12 mouse cellular contexts compared by ENCODE assay signal in genomic region chr3:104352358-104353060, GRCm38 (mm10).
A peak's percentile ranks its signal among the peaks of the same experiment; 100 is the strongest.
DNase-seq lines count a peak whose midpoint lies in the region; ATAC-seq and TF ChIP-seq lines count a peak whose summit lies in the region.
"Had no signal": no experiment of that assay in that cellular context is flagged by ENCODE, and none has a peak within 500 bp of the region (broad histone marks: within the 10 kb centered on the region; RNA-seq: fewer than 3 reads in every experiment).

No protein-coding gene starts in this region.

- WGBS in forebrain, embryonic 14.5 days: 17% methylated on average over 7 of the region's 7 CpGs
- 21% methylated on average over 7 of the region's 7 CpGs for WGBS in forebrain, embryonic 13.5 days
- WGBS in heart, embryonic 12.5 days: 35% methylated on average over 7 of the region's 7 CpGs
- WGBS in stomach, embryonic 16.5 days: 47% methylated on average over 7 of the region's 7 CpGs

- no peaks in the 10 kb centered on the region for H3K36me3 ChIP-seq in forebrain, embryonic 14.5 days (ENCODE audit: control insufficient read depth, insufficient read depth, low read length)
- H3K36me3 ChIP-seq in forebrain, embryonic 13.5 days (ENCODE audit: poor library complexity, severe bottlenecking): no peaks in the 10 kb centered on the region
- no peaks in the 10 kb centered on the region for H3K36me3 ChIP-seq in heart, embryonic 12.5 days
- H3K36me3 ChIP-seq in stomach, embryonic 16.5 days (ENCODE audit: control insufficient read depth, insufficient read depth, low read length): no peaks in the 10 kb centered on the region
- H3K36me3 ChIP-seq: limb, embryonic 15.5 days had no signal

- ATAC-seq in forebrain, embryonic 14.5 days: no peak
- ATAC-seq in forebrain, embryonic 13.5 days: no peak
- ATAC-seq in heart, embryonic 12.5 days (ENCODE audit: insufficient number of reproducible peaks, low FRiP score): no peak
- no peak for ATAC-seq in stomach, embryonic 16.5 days (ENCODE audit: insufficient read depth, low FRiP score)
- ATAC-seq: inflammation-experienced regulatory T-cells, adult 6 months had no signal

- H3K4me1 ChIP-seq in forebrain, embryonic 14.5 days (ENCODE audit: control insufficient read depth, insufficient read depth, low read length): peaks cover 21% of the 10 kb centered on the region
- H3K4me1 ChIP-seq in forebrain, embryonic 13.5 days: peaks cover 42% of the 10 kb centered on the region
- peaks cover 24% of the 10 kb centered on the region for H3K4me1 ChIP-seq in heart, embryonic 12.5 days (replicated peaks)
- H3K4me1 ChIP-seq in stomach, embryonic 16.5 days (ENCODE audit: control insufficient read depth, insufficient read depth, low read length): peaks cover 18% of the 10 kb centered on the region

- DNase-seq in forebrain, embryonic 14.5 days (ENCODE audit: low spot score): peak; percentile 49
- DNase-seq in ovary, adult 18-20 months (ENCODE audit: low spot score): peak; percentile 13
- no peak for DNase-seq in ovary, postnatal 36 days (ENCODE audit: low spot score)
- no peak for DNase-seq in left cerebral cortex, adult 2 months (ENCODE audit: extremely low spot score in 1 of 2, low spot score in 2 of 2)
- no peak for DNase-seq in frontal cortex, adult 2 months (ENCODE audit: extremely low spot score in 1 of 2, low spot score in 1 of 2)
- DNase-seq: gastrocnemius, postnatal 14 days; lung, postnatal 14 days had no signal

- no peaks in the 10 kb centered on the region for H3K9me3 ChIP-seq in forebrain, embryonic 14.5 days (replicated peaks; ENCODE audit: control insufficient read depth, low read length)
- H3K9me3 ChIP-seq in forebrain, embryonic 13.5 days (replicated peaks): no peaks in the 10 kb centered on the region
- H3K9me3 ChIP-seq in heart, embryonic 12.5 days (replicated peaks): no peaks in the 10 kb centered on the region
- no peaks in the 10 kb centered on the region for H3K9me3 ChIP-seq in stomach, embryonic 16.5 days (replicated peaks; ENCODE audit: control insufficient read depth, low read length)
- H3K9me3 ChIP-seq: limb, embryonic 15.5 days had no signal

- TF ChIP-seq CTCF in left cerebral cortex, adult 2 months (IDR thresholded peaks at IDR 0.05): no peak

- intact Hi-C loops in left cerebral cortex, adult 2 months (cut with DNase I): no loop called here

- no peak overlapping the region for H3K9ac ChIP-seq in forebrain, embryonic 14.5 days (ENCODE audit: low read length)
- H3K9ac ChIP-seq in forebrain, embryonic 13.5 days: no peak overlapping the region
- no peak overlapping the region for H3K9ac ChIP-seq in heart, embryonic 12.5 days
- no peak overlapping the region for H3K9ac ChIP-seq in stomach, embryonic 16.5 days (ENCODE audit: low read length)
- H3K9ac ChIP-seq: limb, embryonic 15.5 days had no signal

- no peak overlapping the region for H3K27ac ChIP-seq in forebrain, embryonic 14.5 days (ENCODE audit: low read depth, low read length)
- no peak overlapping the region for H3K27ac ChIP-seq in forebrain, embryonic 13.5 days
- H3K27ac ChIP-seq in heart, embryonic 12.5 days (ENCODE audit: poor library complexity, severe bottlenecking): peak overlapping the region; percentile 80
- H3K27ac ChIP-seq in stomach, embryonic 16.5 days (ENCODE audit: low read length): peak overlapping the region; percentile 45; the same call in 1 of the 2 replicates
- H3K27ac ChIP-seq in left cerebral cortex, adult 2 months: no peak overlapping the region
- H3K27ac ChIP-seq: limb, embryonic 15.5 days had no signal

- H3K4me3 ChIP-seq in forebrain, embryonic 14.5 days (ENCODE audit: low read depth, low read length): no peak overlapping the region
- H3K4me3 ChIP-seq in forebrain, embryonic 13.5 days: no peak overlapping the region
- H3K4me3 ChIP-seq in heart, embryonic 12.5 days: no peak overlapping the region
- no peak overlapping the region for H3K4me3 ChIP-seq in stomach, embryonic 16.5 days (replicated peaks; ENCODE audit: low read length)
- no peak overlapping the region for H3K4me3 ChIP-seq in left cerebral cortex, adult 2 months
- H3K4me3 ChIP-seq: limb, embryonic 15.5 days had no signal

- no peak overlapping the region for H3K4me2 ChIP-seq in forebrain, embryonic 14.5 days (ENCODE audit: low read length)
- no peak overlapping the region for H3K4me2 ChIP-seq in forebrain, embryonic 13.5 days
- H3K4me2 ChIP-seq in heart, embryonic 12.5 days: no peak overlapping the region
- no peak overlapping the region for H3K4me2 ChIP-seq in stomach, embryonic 16.5 days (ENCODE audit: low read depth, low read length)
- H3K4me2 ChIP-seq: limb, embryonic 15.5 days had no signal

- no peaks in the 10 kb centered on the region for H3K27me3 ChIP-seq in forebrain, embryonic 14.5 days (replicated peaks; ENCODE audit: control insufficient read depth, insufficient read depth, low read length)
- no peaks in the 10 kb centered on the region for H3K27me3 ChIP-seq in forebrain, embryonic 13.5 days
- H3K27me3 ChIP-seq in heart, embryonic 12.5 days (replicated peaks): no peaks in the 10 kb centered on the region
- H3K27me3 ChIP-seq in stomach, embryonic 16.5 days (ENCODE audit: control insufficient read depth, insufficient read depth, low read length): no peaks in the 10 kb centered on the region
- H3K27me3 ChIP-seq: limb, embryonic 15.5 days had no signal

Comparison
In these comparisons a context has a peak if more than half of its experiments do, and no peak if none do; other contexts are left out.
1. DNase-seq: peak in forebrain, embryonic 14.5 days (single experiment) and ovary, adult 18-20 months (single experiment); none in ovary, postnatal 36 days (single experiment), left cerebral cortex, adult 2 months (0 of 2) and frontal cortex, adult 2 months (0 of 2).
2. H3K27ac ChIP-seq: peak in heart, embryonic 12.5 days (single experiment) and stomach, embryonic 16.5 days (single experiment); none in forebrain, embryonic 14.5 days (single experiment), forebrain, embryonic 13.5 days (single experiment) and left cerebral cortex, adult 2 months (single experiment).